Mouse (Mus musculus): ENCODE measurements around the gene Qrich1.
A peak's percentile ranks its signal among the peaks of the same experiment; 100 is the strongest.

- peak; percentile 99 for TF ChIP-seq POLR2A (IDR thresholded peaks at IDR 0.05; ENCODE audit: insufficient read length, low read depth)
- no peak for TF ChIP-seq TCF12 (IDR thresholded peaks at IDR 0.05; ENCODE audit: insufficient read depth, poor library complexity, severe bottlenecking)
- TF ChIP-seq REST (IDR thresholded peaks at IDR 0.05; ENCODE audit: insufficient read depth, insufficient read length): peak; percentile 13
- peak; percentile 40 for TF ChIP-seq SRF (IDR thresholded peaks at IDR 0.05; ENCODE audit: control insufficient read depth, insufficient read length, low read depth)
- no peak for TF ChIP-seq CEBPB (IDR thresholded peaks at IDR 0.05; ENCODE audit: insufficient read depth, poor library complexity, severe bottlenecking)
- TF ChIP-seq POLR2AphosphoS2 (IDR thresholded peaks at IDR 0.05; ENCODE audit: insufficient read length, low read depth): peak; percentile 95
- TF ChIP-seq USF1 (IDR thresholded peaks at IDR 0.05; ENCODE audit: low read depth): no peak
- TF ChIP-seq MAX (IDR thresholded peaks at IDR 0.05; ENCODE audit: low read depth): no peak
- TF ChIP-seq MYOG (IDR thresholded peaks at IDR 0.05; ENCODE audit: control insufficient read depth in 1 of 3, insufficient read depth in 1 of 3, insufficient read length in 2 of 3, low read depth in 2 of 3): peak; percentile 58 to 95 (median 95)
- TF ChIP-seq E2F4 (IDR thresholded peaks at IDR 0.05; ENCODE audit: insufficient read depth): no peak
- TF ChIP-seq TCF3 (IDR thresholded peaks at IDR 0.05; ENCODE audit: insufficient read length, low read depth): peak; percentile 6
- TF ChIP-seq MYOD1 (IDR thresholded peaks at IDR 0.05; ENCODE audit: control insufficient read depth in 1 of 3, insufficient read length in 2 of 3, low read depth in 2 of 3): peak in 2 of 3 experiments; percentile 87 to 95
Observed at GRCm38 (mm10) chr9:108566815-108567776, 50.5 kb downstream of the Qrich1 start, which contains the start of gene Ndufaf3.
